Mouse (Mus musculus): Measurements from ENCODE around the gene Il22ra1.

DNA sequence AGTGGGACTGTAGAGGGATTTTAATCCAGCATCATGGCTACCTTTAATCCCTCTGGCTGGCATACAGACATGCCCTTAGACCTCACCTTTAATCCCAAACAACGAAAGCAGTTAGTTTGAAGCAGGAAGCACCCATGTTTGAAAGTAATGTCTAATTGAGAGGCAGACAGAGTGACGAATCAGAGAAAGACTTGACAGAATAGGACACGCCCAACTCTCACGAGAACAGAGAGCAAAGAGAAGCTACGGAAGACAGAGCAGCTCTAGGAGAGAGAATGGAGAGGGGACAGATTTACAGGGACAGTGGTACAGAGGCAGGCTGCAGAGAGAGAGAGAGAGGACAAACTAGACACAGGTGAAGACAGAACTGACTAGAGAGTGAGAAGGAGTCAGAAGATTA lies 46.2 kb upstream of the Il22ra1 start:
- TF ChIP-seq CTCF (IDR thresholded peaks at IDR 0.05; ENCODE audit: borderline replicate concordance, control insufficient read depth, extremely low read depth, insufficient read depth, low read length, poor library complexity) (no peak), POLR2A (IDR thresholded peaks at IDR 0.05; ENCODE audit: control insufficient read depth, extremely low read depth, insufficient read depth, low read length, poor library complexity) (no peak)
